Mouse (Mus musculus) heart, embryonic 16.5 days (tissue): ENCODE results near the gene Spatc1l. TPM values are rescaled to one million over a fixed set of nuclear protein-coding genes. Genes with fewer than 3 reads are reported as not detected.

Experiments
- polyA plus RNA-seq: library from polyadenylated mRNA; unstranded; fragments of >200 nt; fragmentation: Nextera tagmentation; extraction: Ambion mirVana; gene quantifications from 2 replicates; pipeline ENCODE4 v1.2.1, GENCODE M21; 2015

Gene Spatc1l
- polyA plus RNA-seq, 1 experiment from 2014 or later = 0.13 TPM

Other genes starting within 250 kb of the Spatc1l start
- gene Dip2a, start 217.0 kb upstream of the Spatc1l start, polyA plus RNA-seq = 9.0 and 11.0 TPM in 2 replicates
- gene AC141477.1, start 121.8 kb upstream of the Spatc1l start, polyA plus RNA-seq = not detected in 2 replicates
- gene Pcnt, start 119.5 kb upstream of the Spatc1l start, polyA plus RNA-seq = 12.6 and 12.9 TPM in 2 replicates
- gene 2610028H24Rik, start 113.2 kb upstream of the Spatc1l start, polyA plus RNA-seq = 0.76 and 1.1 TPM in 2 replicates
- 33.3 and 36.9 TPM in 2 replicates for gene Mcm3ap, start 93.3 kb upstream of the Spatc1l start, polyA plus RNA-seq
- gene Ybey, start 93.2 kb upstream of the Spatc1l start, polyA plus RNA-seq = 4.9 and 5.4 TPM in 2 replicates
- 8.0 and 8.2 TPM in 2 replicates for gene Lss, start 30.7 kb upstream of the Spatc1l start, polyA plus RNA-seq
- gene Ftcd, start 13.4 kb downstream of the Spatc1l start, polyA plus RNA-seq = 3.5 and 4.0 TPM in 2 replicates
- gene Col6a2, start 61.4 kb downstream of the Spatc1l start, polyA plus RNA-seq = 100 and 120 TPM in 2 replicates
- 105 and 125 TPM in 2 replicates for gene Col6a1, start 163.9 kb downstream of the Spatc1l start, polyA plus RNA-seq